Mouse (Mus musculus): ENCODE results near the gene Limch1. TPM values are rescaled to one million over a fixed set of nuclear protein-coding genes. Genes with fewer than 3 reads are reported as not detected.

The Limch1 gene
- polyA plus RNA-seq, 2 experiments, result 0.54 to 1.2 TPM

GRCm38 (mm10) chr5:66908883-66909282 is 163.3 kb downstream of the Limch1 start:
- DNase-seq (ENCODE audit: low read depth in 3 of 3, low spot score in 3 of 3) (no peak), ATAC-seq (ENCODE audit: insufficient read depth) (no peak)
- H3K4me3 ChIP-seq (ENCODE audit: insufficient read depth in 1 of 2, low read depth in 2 of 2, low read length in 2 of 2), result no peak overlapping the region
- H3K4me2 ChIP-seq (ENCODE audit: low read depth), result no peak overlapping the region
- H3K9ac ChIP-seq (replicated peaks), result no peak overlapping the region
- no peaks in the 10 kb centered on the region for H3K4me1 ChIP-seq (replicated peaks; ENCODE audit: control insufficient read depth in 2 of 2, insufficient read depth in 2 of 2, low read length in 1 of 2)
- TF ChIP-seq EP300 (IDR thresholded peaks at IDR 0.05; ENCODE audit: low read depth), result no peak
- no peak for TF ChIP-seq CTCF (IDR thresholded peaks at IDR 0.05; ENCODE audit: low read depth)
- 71% methylated on average over 9 of the region's 9 CpGs for WGBS (ENCODE audit: insufficient replicate concordance)
- H3K27me3 ChIP-seq (ENCODE audit: control insufficient read depth, insufficient read depth, low read length), result no peaks in the 10 kb centered on the region
- H3K27ac ChIP-seq, result no peak overlapping the region
- no peaks in the 10 kb centered on the region for H3K36me3 ChIP-seq (replicated peaks; ENCODE audit: control insufficient read depth, insufficient read depth, low read depth)
- no peaks in the 10 kb centered on the region for H3K9me3 ChIP-seq (ENCODE audit: control insufficient read depth, low read length)

- TF ChIP-seq EP300 (IDR thresholded peaks at IDR 0.05; ENCODE audit: low read depth) (no peak), CTCF (IDR thresholded peaks at IDR 0.05; ENCODE audit: low read depth) (no peak)
- Histone ChIP-seq H3K27me3 (ENCODE audit: control insufficient read depth, insufficient read depth, low read length) (no peaks in the 10 kb centered on the region), H3K9ac (replicated peaks) (no peak overlapping the region), H3K9me3 (ENCODE audit: control insufficient read depth, low read length) (no peaks in the 10 kb centered on the region), H3K27ac (no peak overlapping the region), H3K4me3 (ENCODE audit: insufficient read depth in 1 of 2, low read depth in 2 of 2, low read length in 2 of 2) (no peak overlapping the region), H3K36me3 (replicated peaks; ENCODE audit: control insufficient read depth, insufficient read depth, low read depth) (no peaks in the 10 kb centered on the region), H3K4me2 (ENCODE audit: low read depth) (no peak overlapping the region), H3K4me1 (replicated peaks; ENCODE audit: control insufficient read depth in 2 of 2, insufficient read depth in 2 of 2, low read length in 1 of 2) (no peaks in the 10 kb centered on the region)
- WGBS (ENCODE audit: insufficient replicate concordance), result 38% methylated on average over 2 of the region's 2 CpGs
- ATAC-seq (ENCODE audit: insufficient read depth) (no peak), DNase-seq (ENCODE audit: low read depth in 3 of 3, low spot score in 3 of 3) (no peak)
Observed at GRCm38 (mm10) chr5:66909962-66910361, 164.3 kb downstream of the Limch1 start.

- DNase-seq (ENCODE audit: low read depth in 3 of 3, low spot score in 3 of 3) (no peak), ATAC-seq (ENCODE audit: insufficient read depth) (no peak)
- WGBS (ENCODE audit: insufficient replicate concordance), result 75% methylated on average over 9 of the region's 9 CpGs
- no peak overlapping the region for H3K9ac ChIP-seq (replicated peaks)
- H3K27me3 ChIP-seq (ENCODE audit: control insufficient read depth, insufficient read depth, low read length), result no peaks in the 10 kb centered on the region
- H3K4me2 ChIP-seq (ENCODE audit: low read depth), result no peak overlapping the region
- no peaks in the 10 kb centered on the region for H3K4me1 ChIP-seq (replicated peaks; ENCODE audit: control insufficient read depth in 2 of 2, insufficient read depth in 2 of 2, low read length in 1 of 2)
- H3K4me3 ChIP-seq (ENCODE audit: insufficient read depth in 1 of 2, low read depth in 2 of 2, low read length in 2 of 2), result no peak overlapping the region
- H3K36me3 ChIP-seq (replicated peaks; ENCODE audit: control insufficient read depth, insufficient read depth, low read depth), result no peaks in the 10 kb centered on the region
- no peak for TF ChIP-seq EP300 (IDR thresholded peaks at IDR 0.05; ENCODE audit: low read depth)
- TF ChIP-seq CTCF (IDR thresholded peaks at IDR 0.05; ENCODE audit: low read depth), result no peak
- H3K9me3 ChIP-seq (ENCODE audit: control insufficient read depth, low read length), result no peaks in the 10 kb centered on the region
- no peak overlapping the region for H3K27ac ChIP-seq
Observed at GRCm38 (mm10) chr5:66910610-66911009, 165.0 kb downstream of the Limch1 start.

DNA sequence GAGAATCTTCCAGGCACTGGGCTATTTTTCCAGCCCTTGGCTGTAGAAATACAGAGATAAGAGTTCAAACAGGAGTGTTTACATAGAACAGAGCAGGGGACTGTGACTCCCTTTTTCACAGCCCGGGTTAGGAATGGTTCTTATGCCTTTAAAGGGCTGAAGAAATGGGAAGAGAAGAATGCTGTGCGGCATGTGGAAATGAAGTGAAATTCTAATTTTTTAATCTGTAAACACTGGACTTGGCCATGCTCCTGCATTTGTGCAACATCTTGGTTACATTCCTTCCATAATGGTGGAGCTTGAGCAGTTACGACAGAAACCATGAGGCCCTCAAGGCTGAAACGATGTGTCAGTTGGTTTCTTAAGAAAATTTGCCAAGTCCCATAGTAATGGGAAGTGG is 165.4 kb downstream of the Limch1 start:
- H3K4me1 ChIP-seq (replicated peaks; ENCODE audit: control insufficient read depth in 2 of 2, insufficient read depth in 2 of 2, low read length in 1 of 2), result no peaks in the 10 kb centered on the region
- DNase-seq (ENCODE audit: low read depth in 3 of 3, low spot score in 3 of 3), result no peak
- TF ChIP-seq EP300 (IDR thresholded peaks at IDR 0.05; ENCODE audit: low read depth), result no peak
- no peak for TF ChIP-seq CTCF (IDR thresholded peaks at IDR 0.05; ENCODE audit: low read depth)
- no peaks in the 10 kb centered on the region for H3K36me3 ChIP-seq (replicated peaks; ENCODE audit: control insufficient read depth, insufficient read depth, low read depth)
- H3K4me3 ChIP-seq (ENCODE audit: insufficient read depth in 1 of 2, low read depth in 2 of 2, low read length in 2 of 2), result no peak overlapping the region
- H3K4me2 ChIP-seq (ENCODE audit: low read depth), result no peak overlapping the region
- no peak for ATAC-seq (ENCODE audit: insufficient read depth)
- H3K9me3 ChIP-seq (ENCODE audit: control insufficient read depth, low read length), result no peaks in the 10 kb centered on the region
- no peak overlapping the region for H3K9ac ChIP-seq (replicated peaks)
- 69% methylated on average over 4 of the region's 4 CpGs for WGBS (ENCODE audit: insufficient replicate concordance)
- no peaks in the 10 kb centered on the region for H3K27me3 ChIP-seq (ENCODE audit: control insufficient read depth, insufficient read depth, low read length)
- H3K27ac ChIP-seq, result no peak overlapping the region

DNA sequence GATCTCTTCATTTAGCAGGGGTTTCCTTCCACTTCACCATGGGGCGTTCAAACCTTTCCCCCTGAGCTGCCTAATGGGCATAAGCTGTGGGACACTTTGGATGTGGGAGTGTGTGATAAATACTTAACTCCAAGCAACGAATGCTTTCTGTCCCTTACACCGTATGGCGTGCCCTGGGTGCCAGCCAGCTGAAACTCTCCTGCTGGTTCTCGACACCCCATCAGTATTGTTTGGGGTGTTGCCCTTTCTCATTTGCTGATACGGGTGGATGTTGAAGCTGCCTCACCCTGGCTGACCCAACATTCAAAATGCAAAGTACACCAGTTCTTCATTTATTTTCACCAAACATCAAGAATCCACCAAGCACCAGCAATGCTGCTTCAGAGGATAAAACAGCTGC is 168.2 kb downstream of the Limch1 start:
- DNase-seq (ENCODE audit: low read depth in 3 of 3, low spot score in 3 of 3) (no peak), ATAC-seq (ENCODE audit: insufficient read depth) (no peak)
- 62% methylated on average over 6 of the region's 6 CpGs for WGBS (ENCODE audit: insufficient replicate concordance)
- H3K36me3 ChIP-seq (replicated peaks; ENCODE audit: control insufficient read depth, insufficient read depth, low read depth), result no peaks in the 10 kb centered on the region
- no peak overlapping the region for H3K9ac ChIP-seq (replicated peaks)
- TF ChIP-seq CTCF (IDR thresholded peaks at IDR 0.05; ENCODE audit: low read depth) (no peak), EP300 (IDR thresholded peaks at IDR 0.05; ENCODE audit: low read depth) (no peak)
- no peaks in the 10 kb centered on the region for H3K27me3 ChIP-seq (ENCODE audit: control insufficient read depth, insufficient read depth, low read length)
- H3K9me3 ChIP-seq (ENCODE audit: control insufficient read depth, low read length), result no peaks in the 10 kb centered on the region
- no peak overlapping the region for H3K27ac ChIP-seq
- H3K4me2 ChIP-seq (ENCODE audit: low read depth), result no peak overlapping the region
- H3K4me3 ChIP-seq (ENCODE audit: insufficient read depth in 1 of 2, low read depth in 2 of 2, low read length in 2 of 2), result no peak overlapping the region
- no peaks in the 10 kb centered on the region for H3K4me1 ChIP-seq (replicated peaks; ENCODE audit: control insufficient read depth in 2 of 2, insufficient read depth in 2 of 2, low read length in 1 of 2)

All from liver, embryonic 14.5 days (tissue).